Mouse (Mus musculus): ENCODE results near the gene Armh3. TPM values are rescaled to one million over a fixed set of nuclear protein-coding genes. Genes with fewer than 3 reads are reported as not detected.

The Armh3 gene
- polyA plus RNA-seq, 1 experiment = 11.2 TPM

GRCm38 (mm10) chr19:46014572-46015178 lies 16.4 kb upstream of the Armh3 start:
- Histone ChIP-seq H3K4me3 (ENCODE audit: control insufficient read depth, insufficient read depth, low read length) (no peak overlapping the region), H3K36me3 (ENCODE audit: control insufficient read depth, insufficient read depth, low read length) (no peaks in the 10 kb centered on the region), H3K4me1 (replicated peaks; ENCODE audit: control insufficient read depth, insufficient read depth, low read length) (no peaks in the 10 kb centered on the region), H3K27ac (ENCODE audit: control insufficient read depth, insufficient read depth, low read length) (no peak overlapping the region), H3K27me3 (ENCODE audit: control insufficient read depth, insufficient read depth, low read length) (no peaks in the 10 kb centered on the region)
- DNase-seq = peak; percentile 82
- 8% methylated on average over 12 of the region's 12 CpGs for WGBS
- peak; percentile 86 for TF ChIP-seq CTCF (IDR thresholded peaks at IDR 0.05; ENCODE audit: borderline replicate concordance, control insufficient read depth, extremely low read depth, insufficient read depth, low read length, poor library complexity)
- TF ChIP-seq POLR2A (IDR thresholded peaks at IDR 0.05; ENCODE audit: control insufficient read depth, extremely low read depth, insufficient read depth, low read length, poor library complexity) = no peak

GRCm38 (mm10) chr19:46005680-46006079 lies 7.4 kb upstream of the Armh3 start:
- no peak for DNase-seq
- no peak overlapping the region for H3K4me3 ChIP-seq (ENCODE audit: control insufficient read depth, insufficient read depth, low read length)
- WGBS = 94% methylated on average over 7 of the region's 7 CpGs
- TF ChIP-seq CTCF (IDR thresholded peaks at IDR 0.05; ENCODE audit: borderline replicate concordance, control insufficient read depth, extremely low read depth, insufficient read depth, low read length, poor library complexity) (no peak), POLR2A (IDR thresholded peaks at IDR 0.05; ENCODE audit: control insufficient read depth, extremely low read depth, insufficient read depth, low read length, poor library complexity) (no peak)
- no peak overlapping the region for H3K27ac ChIP-seq (ENCODE audit: control insufficient read depth, insufficient read depth, low read length)
- H3K4me1 ChIP-seq (replicated peaks; ENCODE audit: control insufficient read depth, insufficient read depth, low read length) = peaks cover 18% of the 10 kb centered on the region
- H3K27me3 ChIP-seq (ENCODE audit: control insufficient read depth, insufficient read depth, low read length) = no peaks in the 10 kb centered on the region
- no peaks in the 10 kb centered on the region for H3K36me3 ChIP-seq (ENCODE audit: control insufficient read depth, insufficient read depth, low read length)

GRCm38 (mm10) chr19:46004814-46005466 lies 6.7 kb upstream of the Armh3 start:
- Histone ChIP-seq H3K4me1 (replicated peaks; ENCODE audit: control insufficient read depth, insufficient read depth, low read length) (peaks cover 18% of the 10 kb centered on the region), H3K4me3 (ENCODE audit: control insufficient read depth, insufficient read depth, low read length) (no peak overlapping the region), H3K27me3 (ENCODE audit: control insufficient read depth, insufficient read depth, low read length) (no peaks in the 10 kb centered on the region), H3K27ac (ENCODE audit: control insufficient read depth, insufficient read depth, low read length) (no peak overlapping the region), H3K36me3 (ENCODE audit: control insufficient read depth, insufficient read depth, low read length) (no peaks in the 10 kb centered on the region)
- DNase-seq = no peak
- WGBS = 98% methylated on average over 17 of the region's 17 CpGs
- TF ChIP-seq POLR2A (IDR thresholded peaks at IDR 0.05; ENCODE audit: control insufficient read depth, extremely low read depth, insufficient read depth, low read length, poor library complexity) (no peak), CTCF (IDR thresholded peaks at IDR 0.05; ENCODE audit: borderline replicate concordance, control insufficient read depth, extremely low read depth, insufficient read depth, low read length, poor library complexity) (no peak)

GRCm38 (mm10) chr19:46003371-46004226 lies 5.3 kb upstream of the Armh3 start, which contains the start of gene Hps6:
TSS of gene Hps6 (plus strand) at chr19:46003508.
- no peaks in the 10 kb centered on the region for H3K36me3 ChIP-seq (ENCODE audit: control insufficient read depth, insufficient read depth, low read length)
- 1% methylated on average over 70 of the region's 70 CpGs for WGBS
- TF ChIP-seq POLR2A (IDR thresholded peaks at IDR 0.05; ENCODE audit: control insufficient read depth, extremely low read depth, insufficient read depth, low read length, poor library complexity) = peak; percentile 49; the same call in 1 of the 2 replicates
- peak; percentile 53; the same call in 1 of the 2 replicates for TF ChIP-seq CTCF (IDR thresholded peaks at IDR 0.05; ENCODE audit: borderline replicate concordance, control insufficient read depth, extremely low read depth, insufficient read depth, low read length, poor library complexity)
- no peaks in the 10 kb centered on the region for H3K27me3 ChIP-seq (ENCODE audit: control insufficient read depth, insufficient read depth, low read length)
- peak; percentile 86 for DNase-seq
- H3K27ac ChIP-seq (ENCODE audit: control insufficient read depth, insufficient read depth, low read length) = no peak within 1 kb of the TSS
- H3K4me1 ChIP-seq (replicated peaks; ENCODE audit: control insufficient read depth, insufficient read depth, low read length) = peaks cover 18% of the 10 kb centered on the region
- peak within 1 kb of the TSS; percentile 69 for H3K4me3 ChIP-seq (ENCODE audit: control insufficient read depth, insufficient read depth, low read length)

- WGBS = 48% methylated on average over 9 of the region's 9 CpGs
- no peak overlapping the region for H3K27ac ChIP-seq (ENCODE audit: control insufficient read depth, insufficient read depth, low read length)
- no peaks in the 10 kb centered on the region for H3K27me3 ChIP-seq (ENCODE audit: control insufficient read depth, insufficient read depth, low read length)
- H3K4me3 ChIP-seq (ENCODE audit: control insufficient read depth, insufficient read depth, low read length) = no peak overlapping the region
- TF ChIP-seq POLR2A (IDR thresholded peaks at IDR 0.05; ENCODE audit: control insufficient read depth, extremely low read depth, insufficient read depth, low read length, poor library complexity) = no peak
- no peak for TF ChIP-seq CTCF (IDR thresholded peaks at IDR 0.05; ENCODE audit: borderline replicate concordance, control insufficient read depth, extremely low read depth, insufficient read depth, low read length, poor library complexity)
- no peak for DNase-seq
- H3K4me1 ChIP-seq (replicated peaks; ENCODE audit: control insufficient read depth, insufficient read depth, low read length) = peaks cover 18% of the 10 kb centered on the region
- no peaks in the 10 kb centered on the region for H3K36me3 ChIP-seq (ENCODE audit: control insufficient read depth, insufficient read depth, low read length)
Measured at GRCm38 (mm10) chr19:46002279-46002678, 4.0 kb upstream of the Armh3 start.

- H3K36me3 ChIP-seq (ENCODE audit: control insufficient read depth, insufficient read depth, low read length) = no peaks in the 10 kb centered on the region
- TF ChIP-seq CTCF (IDR thresholded peaks at IDR 0.05; ENCODE audit: borderline replicate concordance, control insufficient read depth, extremely low read depth, insufficient read depth, low read length, poor library complexity) = no peak
- TF ChIP-seq POLR2A (IDR thresholded peaks at IDR 0.05; ENCODE audit: control insufficient read depth, extremely low read depth, insufficient read depth, low read length, poor library complexity) = no peak
- no peak overlapping the region for H3K4me3 ChIP-seq (ENCODE audit: control insufficient read depth, insufficient read depth, low read length)
- 57% methylated on average over 1 of the region's 1 CpGs for WGBS
- no peaks in the 10 kb centered on the region for H3K27me3 ChIP-seq (ENCODE audit: control insufficient read depth, insufficient read depth, low read length)
- H3K27ac ChIP-seq (ENCODE audit: control insufficient read depth, insufficient read depth, low read length) = no peak overlapping the region
- H3K4me1 ChIP-seq (replicated peaks; ENCODE audit: control insufficient read depth, insufficient read depth, low read length) = peaks cover 8% of the 10 kb centered on the region
- DNase-seq = no peak
Measured at GRCm38 (mm10) chr19:45999378-45999777, 1.1 kb upstream of the Armh3 start.

Data from thymus, adult 2 months (tissue).